Mouse (Mus musculus) stomach, embryonic 16.5 days (tissue): ENCODE measurements around the gene Apopt1. TPM values are rescaled to one million over a fixed set of nuclear protein-coding genes. Genes with fewer than 3 reads are reported as not detected.
"Not testable (repeated sequence)": the region's sequence is repeated elsewhere in the genome, so short reads cannot be mapped to it uniquely, and the experiment has no call there.

Source experiments
- ATAC-seq: fragments of 200-750 bp; cut with Nextera tagmentation; 2 replicates; pipeline ENCODE4 v1.8.0; 2017; ENCODE audit warnings: moderate number of reproducible peaks, moderate TSS enrichment; ENCODE audit not compliant: insufficient read depth, low FRiP score
- H3K27ac ChIP-seq: fragments of 300-500 bp; sonication (generic); 2 replicates; pipeline ENCODE4 v1.5.1; 2014; ENCODE audit warnings: low read length
- H3K27me3 ChIP-seq: fragments of 300-500 bp; sonication (generic); 2 replicates; pipeline ENCODE4 v1.6.1; 2014; ENCODE audit warnings: low read length, control low read depth, mixed read lengths; ENCODE audit not compliant: control insufficient read depth, insufficient read depth
- H3K36me3 ChIP-seq: fragments of 300-500 bp; sonication (generic); 2 replicates; pipeline ENCODE4 v1.6.1; 2014; ENCODE audit warnings: low read length; ENCODE audit not compliant: control insufficient read depth, insufficient read depth
- H3K4me1 ChIP-seq: fragments of 300-500 bp; sonication (generic); 2 replicates; pipeline ENCODE4 v1.6.1; 2014; ENCODE audit warnings: low read length, control low read depth, mixed read lengths; ENCODE audit not compliant: control insufficient read depth, insufficient read depth
- H3K4me2 ChIP-seq: fragments of 300-500 bp; sonication (generic); 2 replicates; pipeline ENCODE4 v1.6.1; 2014; ENCODE audit warnings: low read depth, low read length, mixed read lengths
- H3K4me3 ChIP-seq: fragments of 300-500 bp; sonication (generic); replicated peaks from 2 replicates; pipeline ENCODE4 v1.5.1; 2014; ENCODE audit warnings: mild to moderate bottlenecking, low read length
- H3K9ac ChIP-seq: fragments of 300-500 bp; sonication (generic); 2 replicates; pipeline ENCODE4 v1.6.1; 2014; ENCODE audit warnings: low read length
- H3K9me3 ChIP-seq: fragments of 300-500 bp; sonication (generic); replicated peaks from 2 replicates; pipeline ENCODE4 v1.6.1; 2016; ENCODE audit warnings: low read length, control low read depth; ENCODE audit not compliant: control insufficient read depth
- WGBS: fragments of 180-500 bp; shearing (Covaris S2); extraction: QIAGEN DNeasy Blood & Tissue Kit; methylation state at CpG from one replicate; pipeline ENCODE4 v1.1.7; 2014; 5-methylcytosine and 5-hydroxymethylcytosine counted together
- polyA plus RNA-seq: library from polyadenylated mRNA; unstranded; fragments of >200 nt; fragmentation: Nextera tagmentation; extraction: Ambion mirVana; gene quantifications from 2 replicates; pipeline ENCODE4 v1.2.1, GENCODE M21; 2015

The Apopt1 gene
- polyA plus RNA-seq, 1 experiment from 2014 or later: 47.0 TPM

DNA sequence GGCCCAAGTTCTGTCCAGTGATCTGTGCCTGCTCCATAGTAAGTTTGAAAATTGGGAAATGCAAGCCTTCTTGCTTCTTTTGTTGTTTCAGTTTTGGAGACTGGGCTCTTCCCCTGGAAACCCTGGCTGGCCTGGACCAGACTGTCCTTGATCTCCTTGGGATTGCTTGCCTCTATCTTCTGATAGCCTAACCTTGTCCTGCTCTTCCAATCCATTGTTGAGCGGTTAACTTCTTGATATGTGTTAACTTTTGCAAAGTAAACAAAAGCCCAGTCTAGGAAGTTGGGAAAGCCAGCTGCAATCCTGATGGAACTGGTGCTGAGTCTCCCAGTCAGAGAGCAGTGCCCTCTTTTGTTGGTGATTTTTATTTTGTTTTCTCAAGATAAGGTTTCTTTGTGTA is 14.9 kb downstream of the Apopt1 start:
- ATAC-seq: no peak
- Histone ChIP-seq H3K4me3 (no peak overlapping the region), H3K9ac (no peak overlapping the region), H3K27ac (no peak overlapping the region), H3K36me3 (0 out of 2 replicates have a peak, but pooled peaks cover 5% of the 10 kb centered on the region), H3K4me2 (no peak overlapping the region), H3K9me3 (no peaks in the 10 kb centered on the region), H3K4me1 (0 out of 2 replicates have a peak, but pooled peaks cover 3% of the 10 kb centered on the region), H3K27me3 (no peaks in the 10 kb centered on the region)
- WGBS: 71% methylated on average over 1 of the region's 1 CpGs

- ATAC-seq: peak; percentile 93
These were observed 19.1 kb downstream of the Apopt1 start for GRCm38 (mm10) chr12:111731822-111732807.

GRCm38 (mm10) chr12:111732921-111733320 is 19.9 kb downstream of the Apopt1 start:
- Histone ChIP-seq H3K9me3 (no peaks in the 10 kb centered on the region), H3K4me1 (0 out of 2 replicates have a peak, but pooled peaks cover 3% of the 10 kb centered on the region), H3K9ac (peak overlapping the region; percentile 44), H3K27me3 (no peaks in the 10 kb centered on the region), H3K36me3 (no peaks in the 10 kb centered on the region), H3K4me2 (no peak overlapping the region), H3K4me3 (no peak overlapping the region), H3K27ac (0 out of 2 replicates have a peak overlapping the region, but pooled peaks have one; percentile 3)
- WGBS: 62% methylated on average over 5 of the region's 5 CpGs
- no peak for ATAC-seq

More at GRCm38 (mm10) chr12:111731822-111732807, 19.1 kb downstream of the Apopt1 start:
- H3K36me3 ChIP-seq: no peaks in the 10 kb centered on the region
- 0 out of 2 replicates have a peak overlapping the region, but pooled peaks have one; percentile 3 for H3K27ac ChIP-seq
- H3K4me2 ChIP-seq: peak overlapping the region; percentile 32; the same call in 1 of the 2 replicates
- 32% methylated on average over 30 of the region's 30 CpGs for WGBS
- peak overlapping the region; percentile 44 for H3K9ac ChIP-seq
- no peaks in the 10 kb centered on the region for H3K9me3 ChIP-seq
- H3K27me3 ChIP-seq: no peaks in the 10 kb centered on the region
- H3K4me3 ChIP-seq: no peak overlapping the region
- 0 out of 2 replicates have a peak, but pooled peaks cover 3% of the 10 kb centered on the region for H3K4me1 ChIP-seq

- H3K4me2 ChIP-seq: no peak overlapping the region
- 0 out of 2 replicates have a peak, but pooled peaks cover 3% of the 10 kb centered on the region for H3K4me1 ChIP-seq
- H3K27me3 ChIP-seq: no peaks in the 10 kb centered on the region
- H3K9ac ChIP-seq: no peak overlapping the region
- no peak overlapping the region for H3K4me3 ChIP-seq
- 90% methylated on average over 3 of the region's 3 CpGs for WGBS
- no peaks in the 10 kb centered on the region for H3K9me3 ChIP-seq
- no peak overlapping the region for H3K27ac ChIP-seq
- no peaks in the 10 kb centered on the region for H3K36me3 ChIP-seq
- no peak for ATAC-seq
These were observed 21.9 kb downstream of the Apopt1 start for GRCm38 (mm10) chr12:111734912-111735311.

- not testable (repeated sequence) for H3K27ac ChIP-seq, ATAC-seq, H3K9ac ChIP-seq, H3K4me3 ChIP-seq, H3K36me3 ChIP-seq, H3K4me2 ChIP-seq, H3K27me3 ChIP-seq, H3K9me3 ChIP-seq, H3K4me1 ChIP-seq
- 80% methylated on average over 8 of the region's 8 CpGs for WGBS
These were observed 23.6 kb downstream of the Apopt1 start for GRCm38 (mm10) chr12:111736676-111737075.

GRCm38 (mm10) chr12:111737370-111737769 is 24.3 kb downstream of the Apopt1 start:
- Histone ChIP-seq H3K9ac (no peak overlapping the region), H3K27me3 (no peaks in the 10 kb centered on the region), H3K4me1 (0 out of 2 replicates have a peak, but pooled peaks cover 3% of the 10 kb centered on the region), H3K4me2 (no peak overlapping the region), H3K27ac (no peak overlapping the region), H3K9me3 (no peaks in the 10 kb centered on the region), H3K4me3 (no peak overlapping the region), H3K36me3 (no peaks in the 10 kb centered on the region)
- no peak for ATAC-seq
- WGBS: 57% methylated on average over 9 of the region's 9 CpGs

- no peak overlapping the region for H3K4me3 ChIP-seq
- ATAC-seq: no peak
- H3K36me3 ChIP-seq: no peaks in the 10 kb centered on the region
- 18% methylated on average over 3 of the region's 3 CpGs for WGBS
- no peak overlapping the region for H3K4me2 ChIP-seq
- no peak overlapping the region for H3K9ac ChIP-seq
- no peaks in the 10 kb centered on the region for H3K9me3 ChIP-seq
- peaks cover 6% of the 10 kb centered on the region; the same call in 1 of the 2 replicates for H3K4me1 ChIP-seq
- no peak overlapping the region for H3K27ac ChIP-seq
- H3K27me3 ChIP-seq: no peaks in the 10 kb centered on the region
These were observed 25.7 kb downstream of the Apopt1 start for GRCm38 (mm10) chr12:111738754-111739153.

DNA sequence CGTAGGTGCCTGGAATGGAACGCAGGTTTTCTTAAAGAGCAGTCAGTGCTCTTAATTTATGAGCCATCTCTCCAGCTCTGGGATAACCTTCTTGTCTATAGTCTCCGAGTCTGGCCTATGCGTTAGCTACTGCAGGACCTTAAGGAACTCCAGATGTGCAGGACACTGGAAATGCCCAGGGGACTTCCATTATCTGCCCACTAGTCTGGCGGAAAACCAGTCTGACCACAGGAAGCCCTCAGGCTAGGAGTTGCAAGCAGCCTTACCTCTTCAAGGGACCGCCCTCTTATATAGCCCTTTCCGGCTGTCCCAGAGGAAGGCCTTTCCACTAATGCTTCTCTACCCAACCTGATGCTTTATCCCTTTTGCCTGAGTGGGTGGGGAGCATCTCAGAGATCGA is 28.3 kb downstream of the Apopt1 start:
- H3K9me3 ChIP-seq: no peaks in the 10 kb centered on the region
- no peak for ATAC-seq
- H3K9ac ChIP-seq: no peak overlapping the region
- H3K4me3 ChIP-seq: no peak overlapping the region
- WGBS: 76% methylated on average over 8 of the region's 8 CpGs
- no peaks in the 10 kb centered on the region for H3K36me3 ChIP-seq
- no peaks in the 10 kb centered on the region for H3K27me3 ChIP-seq
- no peak overlapping the region for H3K27ac ChIP-seq
- no peak overlapping the region for H3K4me2 ChIP-seq
- H3K4me1 ChIP-seq: peaks cover 25% of the 10 kb centered on the region

- peak; percentile 84 for ATAC-seq
- Histone ChIP-seq H3K27ac (peak overlapping the region; percentile 91), H3K27me3 (no peaks in the 10 kb centered on the region), H3K4me3 (no peak overlapping the region), H3K4me1 (peaks cover 29% of the 10 kb centered on the region), H3K9me3 (no peaks in the 10 kb centered on the region), H3K9ac (no peak overlapping the region), H3K4me2 (peak overlapping the region; percentile 39; the same call in 1 of the 2 replicates), H3K36me3 (no peaks in the 10 kb centered on the region)
- 41% methylated on average over 2 of the region's 2 CpGs for WGBS
These were observed 30.4 kb downstream of the Apopt1 start for GRCm38 (mm10) chr12:111743419-111743818.
